Mouse (Mus musculus) MEL (cell line): ENCODE results near the gene Hspb6. TPM values are rescaled to one million over a fixed set of nuclear protein-coding genes. Genes with fewer than 3 reads are reported as not detected.

Source experiments
- DNase-seq: peaks from one replicate; pipeline ENCODE4 v3.0.0; 2011; ENCODE audit warnings: low read depth, low spot score
- H3K27ac ChIP-seq: 2 replicates; pipeline ENCODE4 v1.5.1; 2012; ENCODE audit warnings: low read depth, mild to moderate bottlenecking, control low read depth, low read length, moderate library complexity; ENCODE audit not compliant: control insufficient read depth
- H3K27me3 ChIP-seq, 2 experiments: fragments of 150-350 bp in 1 of 2; sonication (generic) in 1 of 2; 2 replicates each; pipeline ENCODE4 v1.6.1; 2012; ENCODE audit warnings: low read length in 2 of 2, mild to moderate bottlenecking in 2 of 2, improper control_type of control experiment in 1 of 2, moderate library complexity in 1 of 2; ENCODE audit not compliant: insufficient read depth in 2 of 2, control insufficient read depth in 1 of 2
- H3K36me3 ChIP-seq, 2 experiments: 2 replicates each; pipeline ENCODE4 v1.6.1; 2012 to 2014; ENCODE audit warnings: low read length in 2 of 2, improper control_type of control experiment in 1 of 2, inconsistent platforms in 1 of 2, mild to moderate bottlenecking in 1 of 2; ENCODE audit not compliant: insufficient read depth in 2 of 2, control insufficient read depth in 1 of 2
- H3K4me1 ChIP-seq, 2 experiments: fragments of 150-350 bp in 1 of 2; sonication (generic) in 1 of 2; 2 replicates each; pipeline ENCODE4 v1.6.1; 2012; ENCODE audit warnings: low read length in 2 of 2, improper control_type of control experiment in 1 of 2, mild to moderate bottlenecking in 1 of 2; ENCODE audit not compliant: insufficient read depth in 2 of 2, control insufficient read depth in 1 of 2
- H3K4me3 ChIP-seq, 2 experiments: fragments of 150-350 bp in 1 of 2; sonication (generic) in 1 of 2; 2 replicates each; pipeline ENCODE4 v1.5.1; 2012; ENCODE audit warnings: low read depth in 2 of 2, low read length in 2 of 2, mild to moderate bottlenecking in 2 of 2, moderate library complexity in 2 of 2, control low read depth in 1 of 2, improper control_type of control experiment in 1 of 2; ENCODE audit not compliant: control insufficient read depth in 1 of 2, insufficient read depth in 1 of 2
- H3K79me2 ChIP-seq: 2 replicates; pipeline ENCODE4 v1.6.1; 2012; ENCODE audit warnings: mild to moderate bottlenecking, low read length, moderate library complexity; ENCODE audit not compliant: control insufficient read depth, poor library complexity, insufficient read depth
- H3K9ac ChIP-seq: 2 replicates; pipeline ENCODE4 v1.6.1; 2012; ENCODE audit warnings: low read depth, mild to moderate bottlenecking, control low read depth, low read length, moderate library complexity; ENCODE audit not compliant: control insufficient read depth, poor library complexity, severe bottlenecking
- H3K9me3 ChIP-seq: fragments of 150-350 bp; sonication (generic); replicated peaks from 2 replicates; pipeline ENCODE4 v1.6.1; 2012; ENCODE audit warnings: mild to moderate bottlenecking, low read length, improper control_type of control experiment, moderate library complexity; ENCODE audit not compliant: insufficient read depth
- BHLHE40 ChIP-seq: IDR thresholded peaks from 2 replicates; pipeline ENCODE4 v1.6.1; 2012; ENCODE audit warnings: low read depth, mild to moderate bottlenecking, inconsistent platforms, low read length, improper control_type of control experiment, borderline replicate concordance
- CTCF ChIP-seq, 3 experiments: IDR thresholded peaks in 2 of 3; conservative IDR thresholded peaks in 1 of 3; 2 replicates each; pipeline ENCODE4 v1.5.1; 2011 to 2012; ENCODE audit warnings: low read length in 3 of 3, low read depth in 2 of 3, mild to moderate bottlenecking in 2 of 3, improper control_type of control experiment in 1 of 3, inconsistent platforms in 1 of 3, mixed read lengths in 1 of 3, moderate library complexity in 1 of 3; ENCODE audit not compliant: control insufficient read depth in 1 of 3, insufficient read depth in 1 of 3, poor library complexity in 1 of 3, severe bottlenecking in 1 of 3
- ELF1 ChIP-seq: IDR thresholded peaks from 2 replicates; pipeline ENCODE4 v1.6.1; 2014; ENCODE audit warnings: low read depth, mild to moderate bottlenecking, inconsistent platforms, low read length, improper control_type of control experiment, moderate library complexity
- EP300 ChIP-seq, 2 experiments: IDR thresholded peaks; 2 replicates each; pipeline ENCODE4 v1.6.1; 2011; ENCODE audit warnings: improper control_type of control experiment in 2 of 2, low read length in 2 of 2, low read depth in 1 of 2, mild to moderate bottlenecking in 1 of 2
- HCFC1 ChIP-seq: IDR thresholded peaks from 2 replicates; pipeline ENCODE4 v1.6.1; 2012; ENCODE audit warnings: low read depth, mild to moderate bottlenecking, inconsistent platforms, low read length, improper control_type of control experiment, moderate library complexity
- KAT2A ChIP-seq: conservative IDR thresholded peaks from 2 replicates; pipeline ENCODE4 v1.6.1; 2012; ENCODE audit warnings: low read depth, low read length, improper control_type of control experiment, inconsistent platforms
- MAX ChIP-seq: IDR thresholded peaks from 2 replicates; pipeline ENCODE4 v1.6.1; 2011; ENCODE audit warnings: low read length, improper control_type of control experiment
- MEF2A ChIP-seq: IDR thresholded peaks from 2 replicates; pipeline ENCODE4 v1.6.1; 2014; ENCODE audit warnings: low read depth, mild to moderate bottlenecking, inconsistent platforms, low read length, improper control_type of control experiment; ENCODE audit not compliant: poor library complexity, insufficient replicate concordance, severe bottlenecking; ENCODE audit errors: extremely low read depth
- MXI1 ChIP-seq: IDR thresholded peaks from 2 replicates; pipeline ENCODE4 v1.6.1; 2011; ENCODE audit warnings: mild to moderate bottlenecking, low read depth, low read length, improper control_type of control experiment
- MYB ChIP-seq: IDR thresholded peaks from 2 replicates; pipeline ENCODE4 v1.6.1; 2011; ENCODE audit warnings: mild to moderate bottlenecking, low read depth, low read length, improper control_type of control experiment
- POLR2AphosphoS5 ChIP-seq: IDR thresholded peaks from 2 replicates; pipeline ENCODE4 v1.6.1; 2012; ENCODE audit warnings: low read depth, borderline replicate concordance, mild to moderate bottlenecking, inconsistent platforms, low read length, moderate library complexity, mixed read lengths
- RAD21 ChIP-seq: IDR thresholded peaks from 2 replicates; pipeline ENCODE4 v1.6.1; 2011; ENCODE audit warnings: mild to moderate bottlenecking, low read depth, low read length, improper control_type of control experiment
- RCOR1 ChIP-seq: IDR thresholded peaks from 2 replicates; pipeline ENCODE4 v1.6.1; 2012; ENCODE audit warnings: low read depth, mild to moderate bottlenecking, inconsistent platforms, low read length, improper control_type of control experiment
- SIN3A ChIP-seq: IDR thresholded peaks from 2 replicates; pipeline ENCODE4 v1.6.1; 2012; ENCODE audit warnings: low read length, improper control_type of control experiment, inconsistent platforms
- SMC3 ChIP-seq: IDR thresholded peaks from 2 replicates; pipeline ENCODE4 v1.6.1; 2011; ENCODE audit warnings: low read depth, low read length, improper control_type of control experiment
- TAL1 ChIP-seq: IDR thresholded peaks from 2 replicates; pipeline ENCODE4 v1.6.1; 2012; ENCODE audit warnings: mild to moderate bottlenecking, inconsistent platforms, low read length, moderate library complexity, mixed read lengths
- TCF12 ChIP-seq: IDR thresholded peaks from 2 replicates; pipeline ENCODE4 v1.6.1; 2014; ENCODE audit warnings: low read depth, mild to moderate bottlenecking, inconsistent platforms, low read length, improper control_type of control experiment, moderate library complexity
- UBTF ChIP-seq: IDR thresholded peaks from 2 replicates; pipeline ENCODE4 v1.6.1; 2012; ENCODE audit warnings: low read depth, mild to moderate bottlenecking, inconsistent platforms, low read length, improper control_type of control experiment, moderate library complexity, borderline replicate concordance; ENCODE audit not compliant: insufficient read depth
- USF1 ChIP-seq: IDR thresholded peaks from 2 replicates; pipeline ENCODE4 v1.6.1; 2014; ENCODE audit warnings: low read depth, mild to moderate bottlenecking, inconsistent platforms, low read length, improper control_type of control experiment, moderate library complexity
- ZKSCAN1 ChIP-seq: IDR thresholded peaks from 2 replicates; pipeline ENCODE4 v1.6.1; 2012; ENCODE audit warnings: low read depth, mild to moderate bottlenecking, inconsistent platforms, low read length, improper control_type of control experiment, moderate library complexity
- ZMIZ1 ChIP-seq: IDR thresholded peaks from 2 replicates; pipeline ENCODE4 v1.6.1; 2012; ENCODE audit warnings: low read depth, mild to moderate bottlenecking, inconsistent platforms, low read length, improper control_type of control experiment, moderate library complexity
- polyA plus RNA-seq, 2 experiments: library from polyadenylated mRNA; stranded (reverse) in 1 of 2; unstranded in 1 of 2; fragments of >175 nt in 1 of 2; fragments of >200 nt in 1 of 2; gene quantifications; 2 replicates each; pipeline versions ENCODE4 v1.2.1 to v1.2.4; 2012; ENCODE audit warnings: low replicate concordance in 2 of 2, low read depth in 1 of 2; ENCODE audit not compliant: insufficient read length in 2 of 2, insufficient read depth in 1 of 2, missing spikeins in 1 of 2
- total RNA-seq: library from RNA; depleted of rRNA; stranded (reverse); fragments of 300-350 nt; gene quantifications from 2 replicates; pipeline ENCODE4 v1.2.3, GENCODE M21; 2012

The Hspb6 gene
- total and polyA plus RNA-seq, 3 experiments, result 1.5 to 12.4 TPM; not detected in 1

- TF ChIP-seq TAL1 (no peak), ZKSCAN1 (no peak), RCOR1 (no peak), TCF12 (no peak)
- TF ChIP-seq, all 39 proteins: peak for 12
Observed at GRCm38 (mm10) chr7:30589435-30590301, 37.7 kb downstream of the Hspb6 start (continued).

- Histone ChIP-seq H3K27me3 (no peaks in the 10 kb centered on the region), H3K9me3 (no peaks in the 10 kb centered on the region), H3K4me3 (no peak overlapping the region; a peak in 1 of 4 replicates), H3K4me1 (peaks cover 10 to 38% of the 10 kb centered on the region in 2 experiments; a peak in 3 of 4 replicates), H3K9ac (peak overlapping the region; percentile 49), H3K27ac (no peak overlapping the region), H3K36me3 (peaks cover 0 to 16% of the 10 kb centered on the region in 2 experiments; a peak in 2 of 4 replicates), H3K79me2 (peaks cover 33% of the 10 kb centered on the region)
- no peak for TF ChIP-seq CTCF (IDR thresholded peaks at IDR 0.05 in 2 of 3, conservative IDR thresholded peaks at IDR 0.05 in 1 of 3; ENCODE audit: control insufficient read depth in 1 of 3, insufficient read depth in 1 of 3, low read depth in 2 of 3, low read length in 3 of 3, poor library complexity in 1 of 3, severe bottlenecking in 1 of 3)
- TF ChIP-seq ELF1, result no peak
- TF ChIP-seq MXI1, result no peak
- TF ChIP-seq ZKSCAN1, result no peak
- no peak for TF ChIP-seq UBTF
- no peak for TF ChIP-seq HCFC1
- TF ChIP-seq MAX, result no peak
- TF ChIP-seq MYB, result no peak
- no peak for TF ChIP-seq ZMIZ1
- no peak for DNase-seq
Observed at GRCm38 (mm10) chr7:30590927-30591604, 39.1 kb downstream of the Hspb6 start.

- H3K36me3 ChIP-seq, result peaks cover 0 to 16% of the 10 kb centered on the region in 2 experiments; a peak in 2 of 4 replicates
- no peak overlapping the region; a peak in 1 of 4 replicates for H3K4me3 ChIP-seq
Observed at GRCm38 (mm10) chr7:30591605-30591951, 39.6 kb downstream of the Hspb6 start.

More at GRCm38 (mm10) chr7:30591605-30591951, 39.6 kb downstream of the Hspb6 start:
- Histone ChIP-seq H3K9me3 (no peaks in the 10 kb centered on the region), H3K9ac (peak overlapping the region; percentile 49), H3K27ac (peak overlapping the region; percentile 84), H3K79me2 (peaks cover 29% of the 10 kb centered on the region), H3K4me1 (peaks cover 10 to 38% of the 10 kb centered on the region in 2 experiments; a peak in 3 of 4 replicates), H3K27me3 (no peaks in the 10 kb centered on the region)
- TF ChIP-seq SIN3A, result no peak
- TF ChIP-seq USF1, result no peak
- TF ChIP-seq MEF2A, result no peak
- no peak for TF ChIP-seq ZKSCAN1
- TF ChIP-seq CTCF (IDR thresholded peaks at IDR 0.05 in 2 of 3, conservative IDR thresholded peaks at IDR 0.05 in 1 of 3; ENCODE audit: control insufficient read depth in 1 of 3, insufficient read depth in 1 of 3, low read depth in 2 of 3, low read length in 3 of 3, poor library complexity in 1 of 3, severe bottlenecking in 1 of 3), result no peak
- no peak for TF ChIP-seq RAD21
- no peak for TF ChIP-seq EP300 (IDR thresholded peaks at IDR 0.05; ENCODE audit: low read depth in 1 of 2, low read length in 2 of 2)
- TF ChIP-seq BHLHE40, result no peak
- no peak for TF ChIP-seq SMC3
- no peak for TF ChIP-seq KAT2A
- no peak for TF ChIP-seq UBTF
- TF ChIP-seq POLR2AphosphoS5, result no peak
- no peak for DNase-seq
